Mouse (Mus musculus): Measurements from ENCODE around the gene Olfr524. TPM values are rescaled to one million over a fixed set of nuclear protein-coding genes. Genes with fewer than 3 reads are reported as not detected.

The Olfr524 gene
- not detected for polyA plus RNA-seq (2014; fragmentation: Illumina TruSeq; extraction: RNeasy Lipid Tissue Mini Kit (QIAGEN cat#74804); ENCODE audit: low replicate concordance)

DNA sequence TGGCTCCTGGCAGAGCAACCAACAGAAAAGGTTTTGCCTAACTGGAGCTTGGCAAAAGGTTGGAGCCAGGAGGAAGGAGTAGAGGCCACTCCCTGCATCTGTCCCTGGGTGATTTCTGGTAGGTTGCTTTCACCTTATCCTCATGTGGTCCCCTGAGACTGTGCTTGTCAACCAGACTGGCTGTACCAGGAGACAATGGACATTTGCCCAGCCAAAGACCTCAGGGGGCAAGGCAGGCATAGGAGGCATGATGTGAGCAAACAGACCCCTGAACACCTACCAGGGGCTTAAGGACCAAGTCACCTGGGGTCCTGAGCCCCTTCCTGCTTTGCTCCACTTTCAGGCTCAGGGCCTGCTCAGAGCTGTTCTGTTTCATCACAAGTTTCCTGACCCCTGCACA is at the start of gene Olfr524:
Olfr524 (minus strand) TSS at position 101 of the 400 bp plus-strand sequence.

DNA sequence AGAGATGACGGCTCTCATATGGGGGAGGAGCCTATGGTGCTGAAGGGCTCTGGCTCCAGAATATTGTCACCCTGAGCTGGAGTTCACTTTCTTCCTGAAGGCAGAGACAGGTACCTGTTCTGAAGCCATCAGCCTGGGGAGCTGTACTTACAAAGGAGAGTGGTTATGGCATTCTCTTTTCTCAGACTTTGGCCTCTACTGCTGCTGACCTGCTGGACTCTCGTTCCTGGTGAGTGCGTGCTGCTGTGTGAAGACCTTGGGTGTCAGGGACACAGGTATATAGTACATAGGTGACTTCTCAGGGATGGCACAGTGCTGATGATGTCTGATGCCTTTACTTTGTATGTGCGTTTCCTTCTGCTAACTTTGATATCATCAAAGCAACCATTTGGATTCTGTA is 41.5 kb upstream of the Olfr524 start, which contains the start of gene 5830411N06Rik:
5830411N06Rik (plus strand) TSS at position 69 of the 400 bp plus-strand sequence.

DNA sequence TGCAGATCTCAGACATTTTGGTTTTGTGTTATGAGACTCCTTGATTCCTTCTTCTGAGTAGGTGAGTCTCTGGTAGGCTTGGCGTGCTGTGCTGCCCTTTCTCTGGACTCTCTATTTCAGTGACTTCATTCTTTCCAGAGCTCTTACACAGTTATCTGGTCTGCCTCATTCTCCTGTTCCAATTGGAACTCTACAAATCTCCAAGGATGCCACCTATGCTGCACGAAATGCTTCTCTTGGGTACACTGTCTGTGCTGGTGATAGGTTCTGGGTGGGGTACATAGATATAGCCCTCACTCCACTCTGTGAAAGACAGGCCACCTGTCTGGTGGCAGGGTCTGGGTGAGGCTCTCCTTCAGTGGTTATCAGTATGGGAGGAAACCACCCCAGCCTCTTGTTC is 12.2 kb upstream of the Olfr524 start, which contains the start of gene Cd163l1:
Cd163l1 (plus strand) TSS at position 301 of the 400 bp plus-strand sequence.

DNA sequence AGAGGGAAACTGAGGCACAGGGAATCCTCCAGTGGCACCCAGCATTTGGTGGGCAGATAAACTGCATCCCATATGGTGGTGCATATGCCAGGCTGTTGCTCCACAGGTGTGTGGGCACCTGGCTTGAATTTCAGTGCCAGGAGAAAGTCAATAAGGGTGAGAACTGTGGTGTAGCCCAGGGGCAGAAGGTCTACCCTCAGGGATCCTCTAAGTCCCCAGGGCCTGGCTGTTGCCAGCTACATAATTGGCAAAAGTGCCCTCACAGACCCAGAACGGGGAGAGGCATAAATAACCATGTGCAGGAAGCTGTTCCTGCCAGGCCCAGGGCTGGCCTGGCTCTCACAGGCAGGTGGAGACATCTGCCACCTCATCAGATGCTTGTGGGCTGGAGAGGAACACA is 32.8 kb downstream of the Olfr524 start, which contains the start of gene Olfr523:
Olfr523 (plus strand) TSS at position 282 of the 400 bp plus-strand sequence.

DNA sequence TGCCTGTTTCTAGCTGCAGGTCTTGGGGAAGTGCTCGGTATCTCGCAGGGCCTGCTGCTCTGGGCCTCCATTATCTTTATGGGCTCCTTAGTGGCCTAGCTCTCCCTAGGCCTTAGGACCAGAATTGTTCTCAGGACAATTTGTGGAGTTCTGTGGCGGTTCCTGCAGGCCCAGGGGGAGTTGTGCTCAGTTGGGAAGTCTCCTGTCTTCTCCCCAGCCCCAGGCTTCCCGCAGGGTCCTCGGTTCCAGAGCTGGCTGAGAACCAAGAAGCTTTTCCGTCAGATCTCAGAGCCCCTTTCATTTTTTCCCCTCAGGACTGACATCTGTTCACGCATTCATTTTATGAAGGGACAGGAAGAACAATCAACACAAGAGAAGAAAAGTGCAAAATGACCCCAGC is 41.1 kb downstream of the Olfr524 start, which contains the start of gene Olfr522:
Olfr522 (minus strand) TSS at position 101 of the 400 bp plus-strand sequence.

DNA sequence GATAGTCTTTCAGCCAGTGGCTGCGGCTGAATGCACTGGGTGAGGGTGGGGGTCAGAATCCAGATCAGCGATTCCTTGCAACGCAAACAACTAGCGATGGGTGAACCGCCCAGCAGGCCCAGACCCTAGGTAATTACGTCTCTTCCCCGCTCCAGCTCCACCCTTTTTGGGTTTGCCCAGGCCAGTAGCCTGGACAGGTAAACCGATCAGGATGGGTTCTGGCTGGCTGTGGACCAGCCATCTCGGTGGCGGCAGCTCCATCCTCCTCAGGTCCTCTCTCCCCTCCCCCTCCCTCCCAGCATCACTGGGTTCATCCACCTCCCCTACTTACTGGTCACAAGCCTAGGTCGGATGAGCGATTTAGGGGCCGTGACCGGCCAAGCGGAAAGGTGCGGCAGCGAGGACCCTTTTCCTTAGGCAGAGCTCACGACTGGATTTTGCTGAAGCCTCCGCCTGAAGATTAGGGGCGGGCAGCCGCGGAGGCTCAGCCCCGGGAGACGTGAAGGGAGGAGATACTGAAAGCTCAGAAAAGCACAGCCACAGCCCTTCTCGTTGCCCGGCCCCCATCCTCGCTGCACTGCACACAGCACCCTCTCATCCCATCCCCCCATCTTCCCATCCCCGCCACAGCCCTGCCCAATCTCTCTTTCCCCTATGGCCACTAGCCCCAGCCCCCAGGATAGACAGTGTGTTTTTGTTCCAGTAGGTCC is 51.4 kb downstream of the Olfr524 start, which contains the start of gene Sprn:
Sprn (minus strand) TSS at position 660 of the 710 bp plus-strand sequence.

Other genes starting within 250 kb of the Olfr524 start
- not detected for gene 6430531B16Rik, start 227.2 kb downstream of the Olfr524 start, polyA plus RNA-seq (2014; fragmentation: Illumina TruSeq; extraction: RNeasy Lipid Tissue Mini Kit (QIAGEN cat#74804); ENCODE audit: low replicate concordance)
- gene Adam8, start 213.4 kb downstream of the Olfr524 start, polyA plus RNA-seq (2014; fragmentation: Illumina TruSeq; extraction: RNeasy Lipid Tissue Mini Kit (QIAGEN cat#74804); ENCODE audit: low replicate concordance) = 0.11 TPM
- 7.8 TPM for gene Zfp511, start 169.6 kb downstream of the Olfr524 start, polyA plus RNA-seq (2014; fragmentation: Illumina TruSeq; extraction: RNeasy Lipid Tissue Mini Kit (QIAGEN cat#74804); ENCODE audit: low replicate concordance)
- gene Tubgcp2, start 169.3 kb downstream of the Olfr524 start, polyA plus RNA-seq (2014; fragmentation: Illumina TruSeq; extraction: RNeasy Lipid Tissue Mini Kit (QIAGEN cat#74804); ENCODE audit: low replicate concordance) = 4.9 TPM
- gene Msx3, start 156.9 kb downstream of the Olfr524 start, polyA plus RNA-seq (2014; fragmentation: Illumina TruSeq; extraction: RNeasy Lipid Tissue Mini Kit (QIAGEN cat#74804); ENCODE audit: low replicate concordance) = not detected
- gene Caly, start 123.4 kb downstream of the Olfr524 start, polyA plus RNA-seq (2014; fragmentation: Illumina TruSeq; extraction: RNeasy Lipid Tissue Mini Kit (QIAGEN cat#74804); ENCODE audit: low replicate concordance) = not detected
- 108 TPM for gene Prap1, start 112.6 kb downstream of the Olfr524 start, polyA plus RNA-seq (2014; fragmentation: Illumina TruSeq; extraction: RNeasy Lipid Tissue Mini Kit (QIAGEN cat#74804); ENCODE audit: low replicate concordance)
- 54.7 TPM for gene Fuom, start 103.5 kb downstream of the Olfr524 start, polyA plus RNA-seq (2014; fragmentation: Illumina TruSeq; extraction: RNeasy Lipid Tissue Mini Kit (QIAGEN cat#74804); ENCODE audit: low replicate concordance)
- gene Paox, start 90.2 kb downstream of the Olfr524 start, polyA plus RNA-seq (2014; fragmentation: Illumina TruSeq; extraction: RNeasy Lipid Tissue Mini Kit (QIAGEN cat#74804); ENCODE audit: low replicate concordance) = 2.9 TPM
- gene Echs1, start 89.5 kb downstream of the Olfr524 start, polyA plus RNA-seq (2014; fragmentation: Illumina TruSeq; extraction: RNeasy Lipid Tissue Mini Kit (QIAGEN cat#74804); ENCODE audit: low replicate concordance) = 65.0 TPM
- gene Mtg1, start 68.4 kb downstream of the Olfr524 start, polyA plus RNA-seq (2014; fragmentation: Illumina TruSeq; extraction: RNeasy Lipid Tissue Mini Kit (QIAGEN cat#74804); ENCODE audit: low replicate concordance) = 1.1 TPM
- 0.11 TPM for gene Sprn, start 51.1 kb downstream of the Olfr524 start, polyA plus RNA-seq (2014; fragmentation: Illumina TruSeq; extraction: RNeasy Lipid Tissue Mini Kit (QIAGEN cat#74804); ENCODE audit: low replicate concordance)
- not detected for gene Olfr522, start 41.2 kb downstream of the Olfr524 start, polyA plus RNA-seq (2014; fragmentation: Illumina TruSeq; extraction: RNeasy Lipid Tissue Mini Kit (QIAGEN cat#74804); ENCODE audit: low replicate concordance)
- not detected for gene Olfr523, start 32.7 kb downstream of the Olfr524 start, polyA plus RNA-seq (2014; fragmentation: Illumina TruSeq; extraction: RNeasy Lipid Tissue Mini Kit (QIAGEN cat#74804); ENCODE audit: low replicate concordance)
- gene Cd163l1, start 12.3 kb upstream of the Olfr524 start, polyA plus RNA-seq (2014; fragmentation: Illumina TruSeq; extraction: RNeasy Lipid Tissue Mini Kit (QIAGEN cat#74804); ENCODE audit: low replicate concordance) = not detected
- gene 5830411N06Rik, start 41.3 kb upstream of the Olfr524 start, polyA plus RNA-seq (2014; fragmentation: Illumina TruSeq; extraction: RNeasy Lipid Tissue Mini Kit (QIAGEN cat#74804); ENCODE audit: low replicate concordance) = not detected
- not detected for gene Olfr525, start 114.9 kb upstream of the Olfr524 start, polyA plus RNA-seq (2014; fragmentation: Illumina TruSeq; extraction: RNeasy Lipid Tissue Mini Kit (QIAGEN cat#74804); ENCODE audit: low replicate concordance)
- gene Olfr527, start 128.1 kb upstream of the Olfr524 start, polyA plus RNA-seq (2014; fragmentation: Illumina TruSeq; extraction: RNeasy Lipid Tissue Mini Kit (QIAGEN cat#74804); ENCODE audit: low replicate concordance) = not detected
- 0.33 TPM for gene Olfr60, start 155.7 kb upstream of the Olfr524 start, polyA plus RNA-seq (2014; fragmentation: Illumina TruSeq; extraction: RNeasy Lipid Tissue Mini Kit (QIAGEN cat#74804); ENCODE audit: low replicate concordance)
- not detected for gene Olfr530, start 170.4 kb upstream of the Olfr524 start, polyA plus RNA-seq (2014; fragmentation: Illumina TruSeq; extraction: RNeasy Lipid Tissue Mini Kit (QIAGEN cat#74804); ENCODE audit: low replicate concordance)
- gene Olfr531, start 197.0 kb upstream of the Olfr524 start, polyA plus RNA-seq (2014; fragmentation: Illumina TruSeq; extraction: RNeasy Lipid Tissue Mini Kit (QIAGEN cat#74804); ENCODE audit: low replicate concordance) = not detected
- not detected for gene Olfr532, start 215.7 kb upstream of the Olfr524 start, polyA plus RNA-seq (2014; fragmentation: Illumina TruSeq; extraction: RNeasy Lipid Tissue Mini Kit (QIAGEN cat#74804); ENCODE audit: low replicate concordance)